Mouse (Mus musculus): Measurements from ENCODE around the gene Vps39. TPM values are rescaled to one million over a fixed set of nuclear protein-coding genes. Genes with fewer than 3 reads are reported as not detected.

The Vps39 gene
- 53.6 and 58.1 TPM in 2 replicates for polyA plus RNA-seq (2014; fragmentation: Nextera tagmentation; extraction: Ambion mirVana)

- WGBS, result 13% methylated on average over 44 of the region's 44 CpGs
- DNase-seq (ENCODE audit: low spot score) (peak; percentile 92), ATAC-seq (peak; percentile 99)
- Histone ChIP-seq H3K27me3 (replicated peaks; ENCODE audit: control insufficient read depth, insufficient read depth, low read length) (no peaks in the 10 kb centered on the region), H3K9ac (ENCODE audit: low read length) (peak within 1 kb of the TSS; percentile 89), H3K36me3 (ENCODE audit: control insufficient read depth, insufficient read depth, low read length) (peaks cover 46% of the 10 kb centered on the region), H3K27ac (ENCODE audit: low read depth, low read length) (peak within 1 kb of the TSS; percentile 58; the same call in 1 of the 2 replicates), H3K4me3 (ENCODE audit: low read depth, low read length) (peak within 1 kb of the TSS; percentile 93), H3K4me1 (ENCODE audit: control insufficient read depth, insufficient read depth, low read length) (peaks cover 9% of the 10 kb centered on the region), H3K4me2 (ENCODE audit: low read length) (peak within 1 kb of the TSS; percentile 76), H3K9me3 (replicated peaks; ENCODE audit: control insufficient read depth, low read length) (no peaks in the 10 kb centered on the region)
These were observed at the start of gene Vps39 for GRCm38 (mm10) chr2:120352682-120353646. Vps39 (minus strand) TSS chr2:120353137.

- Histone ChIP-seq H3K9ac (ENCODE audit: low read length) (no peak overlapping the region), H3K4me1 (ENCODE audit: control insufficient read depth, insufficient read depth, low read length) (peaks cover 5% of the 10 kb centered on the region), H3K4me2 (ENCODE audit: low read length) (no peak overlapping the region), H3K9me3 (replicated peaks; ENCODE audit: control insufficient read depth, low read length) (no peaks in the 10 kb centered on the region), H3K27ac (ENCODE audit: low read depth, low read length) (no peak overlapping the region), H3K27me3 (replicated peaks; ENCODE audit: control insufficient read depth, insufficient read depth, low read length) (no peaks in the 10 kb centered on the region), H3K36me3 (ENCODE audit: control insufficient read depth, insufficient read depth, low read length) (peaks cover 32% of the 10 kb centered on the region), H3K4me3 (ENCODE audit: low read depth, low read length) (no peak overlapping the region)
- WGBS, result 100% methylated on average over 1 of the region's 1 CpGs
- DNase-seq (ENCODE audit: low spot score) (no peak), ATAC-seq (no peak)
These were observed 45.0 kb upstream of the Vps39 start for GRCm38 (mm10) chr2:120397951-120398350.

- H3K27ac ChIP-seq (ENCODE audit: low read depth, low read length), result no peak overlapping the region
- ATAC-seq (no peak), DNase-seq (ENCODE audit: low spot score) (no peak)
- peaks cover 60% of the 10 kb centered on the region for H3K36me3 ChIP-seq (ENCODE audit: control insufficient read depth, insufficient read depth, low read length)
- no peak overlapping the region for H3K4me3 ChIP-seq (ENCODE audit: low read depth, low read length)
- no peaks in the 10 kb centered on the region for H3K27me3 ChIP-seq (replicated peaks; ENCODE audit: control insufficient read depth, insufficient read depth, low read length)
- H3K9me3 ChIP-seq (replicated peaks; ENCODE audit: control insufficient read depth, low read length), result no peaks in the 10 kb centered on the region
- no peak overlapping the region for H3K4me2 ChIP-seq (ENCODE audit: low read length)
- no peak overlapping the region for H3K9ac ChIP-seq (ENCODE audit: low read length)
- H3K4me1 ChIP-seq (ENCODE audit: control insufficient read depth, insufficient read depth, low read length), result no peaks in the 10 kb centered on the region
These were observed 39.5 kb upstream of the Vps39 start for GRCm38 (mm10) chr2:120392406-120392805.

GRCm38 (mm10) chr2:120390934-120391333 is 38.0 kb upstream of the Vps39 start:
- H3K27ac ChIP-seq (ENCODE audit: low read depth, low read length), result no peak overlapping the region

GRCm38 (mm10) chr2:120389376-120389775 is 36.4 kb upstream of the Vps39 start:
- Histone ChIP-seq H3K27ac (ENCODE audit: low read depth, low read length) (no peak overlapping the region), H3K4me1 (ENCODE audit: control insufficient read depth, insufficient read depth, low read length) (no peaks in the 10 kb centered on the region), H3K9me3 (replicated peaks; ENCODE audit: control insufficient read depth, low read length) (no peaks in the 10 kb centered on the region), H3K4me3 (ENCODE audit: low read depth, low read length) (no peak overlapping the region), H3K9ac (ENCODE audit: low read length) (no peak overlapping the region), H3K4me2 (ENCODE audit: low read length) (no peak overlapping the region), H3K27me3 (replicated peaks; ENCODE audit: control insufficient read depth, insufficient read depth, low read length) (no peaks in the 10 kb centered on the region), H3K36me3 (ENCODE audit: control insufficient read depth, insufficient read depth, low read length) (peaks cover 58% of the 10 kb centered on the region)
- no peak for ATAC-seq
- no peak for DNase-seq (ENCODE audit: low spot score)
- 90% methylated on average over 3 of the region's 3 CpGs for WGBS

More at GRCm38 (mm10) chr2:120390934-120391333, 38.0 kb upstream of the Vps39 start:
- DNase-seq (ENCODE audit: low spot score), result no peak
- Histone ChIP-seq H3K9me3 (replicated peaks; ENCODE audit: control insufficient read depth, low read length) (no peaks in the 10 kb centered on the region), H3K9ac (ENCODE audit: low read length) (no peak overlapping the region), H3K4me2 (ENCODE audit: low read length) (no peak overlapping the region), H3K36me3 (ENCODE audit: control insufficient read depth, insufficient read depth, low read length) (peaks cover 55% of the 10 kb centered on the region), H3K4me3 (ENCODE audit: low read depth, low read length) (no peak overlapping the region), H3K27me3 (replicated peaks; ENCODE audit: control insufficient read depth, insufficient read depth, low read length) (no peaks in the 10 kb centered on the region), H3K4me1 (ENCODE audit: control insufficient read depth, insufficient read depth, low read length) (no peaks in the 10 kb centered on the region)
- WGBS, result 92% methylated on average over 1 of the region's 1 CpGs
- ATAC-seq, result no peak

- H3K4me1 ChIP-seq (ENCODE audit: control insufficient read depth, insufficient read depth, low read length), result no peaks in the 10 kb centered on the region
- H3K9me3 ChIP-seq (replicated peaks; ENCODE audit: control insufficient read depth, low read length), result no peaks in the 10 kb centered on the region
- ATAC-seq (no peak), DNase-seq (ENCODE audit: low spot score) (no peak)
- H3K4me3 ChIP-seq (ENCODE audit: low read depth, low read length), result no peak overlapping the region
- no peak overlapping the region for H3K9ac ChIP-seq (ENCODE audit: low read length)
- WGBS, result 89% methylated on average over 1 of the region's 1 CpGs
- peaks cover 55% of the 10 kb centered on the region for H3K36me3 ChIP-seq (ENCODE audit: control insufficient read depth, insufficient read depth, low read length)
- no peaks in the 10 kb centered on the region for H3K27me3 ChIP-seq (replicated peaks; ENCODE audit: control insufficient read depth, insufficient read depth, low read length)
- no peak overlapping the region for H3K4me2 ChIP-seq (ENCODE audit: low read length)
- no peak overlapping the region for H3K27ac ChIP-seq (ENCODE audit: low read depth, low read length)
These were observed 34.4 kb upstream of the Vps39 start for GRCm38 (mm10) chr2:120387291-120387690.

- Histone ChIP-seq H3K36me3 (ENCODE audit: control insufficient read depth, insufficient read depth, low read length) (peaks cover 58% of the 10 kb centered on the region), H3K27ac (ENCODE audit: low read depth, low read length) (no peak overlapping the region), H3K9me3 (replicated peaks; ENCODE audit: control insufficient read depth, low read length) (no peaks in the 10 kb centered on the region), H3K9ac (ENCODE audit: low read length) (no peak overlapping the region), H3K4me1 (ENCODE audit: control insufficient read depth, insufficient read depth, low read length) (no peaks in the 10 kb centered on the region), H3K4me3 (ENCODE audit: low read depth, low read length) (no peak overlapping the region), H3K27me3 (replicated peaks; ENCODE audit: control insufficient read depth, insufficient read depth, low read length) (no peaks in the 10 kb centered on the region), H3K4me2 (ENCODE audit: low read length) (no peak overlapping the region)
- WGBS, result 88% methylated on average over 1 of the region's 1 CpGs
- ATAC-seq (no peak), DNase-seq (ENCODE audit: low spot score) (no peak)
These were observed 33.3 kb upstream of the Vps39 start for GRCm38 (mm10) chr2:120386264-120386663.

GRCm38 (mm10) chr2:120373858-120374257 is 20.9 kb upstream of the Vps39 start:
- WGBS, result 82% methylated on average over 4 of the region's 4 CpGs
- Histone ChIP-seq H3K9me3 (replicated peaks; ENCODE audit: control insufficient read depth, low read length) (no peaks in the 10 kb centered on the region), H3K4me2 (ENCODE audit: low read length) (no peak overlapping the region), H3K27me3 (replicated peaks; ENCODE audit: control insufficient read depth, insufficient read depth, low read length) (no peaks in the 10 kb centered on the region), H3K27ac (ENCODE audit: low read depth, low read length) (no peak overlapping the region), H3K4me1 (ENCODE audit: control insufficient read depth, insufficient read depth, low read length) (no peaks in the 10 kb centered on the region), H3K9ac (ENCODE audit: low read length) (no peak overlapping the region), H3K4me3 (ENCODE audit: low read depth, low read length) (no peak overlapping the region), H3K36me3 (ENCODE audit: control insufficient read depth, insufficient read depth, low read length) (peaks cover 72% of the 10 kb centered on the region)
- ATAC-seq, result no peak
- no peak for DNase-seq (ENCODE audit: low spot score)
